Mouse (Mus musculus) brown adipose tissue, adult 24 weeks (tissue): ENCODE measurements around the gene Gm28308. TPM values are rescaled to one million over a fixed set of nuclear protein-coding genes. Genes with fewer than 3 reads are reported as not detected.

Source experiments
- H3K27ac ChIP-seq: fragments of 200-500 bp; replicated peaks from 2 replicates; pipeline ENCODE4 v1.5.1; 2012; ENCODE audit warnings: low read depth, mild to moderate bottlenecking, low read length
- H3K4me1 ChIP-seq: fragments of 200-500 bp; 2 replicates; pipeline ENCODE4 v1.6.1; 2012; ENCODE audit warnings: low read length, mixed read lengths; ENCODE audit not compliant: control insufficient read depth, insufficient read depth, insufficient read length
- H3K4me3 ChIP-seq: fragments of 200-500 bp; 2 replicates; pipeline ENCODE4 v1.5.1; 2012; ENCODE audit warnings: low read depth, mild to moderate bottlenecking, low read length, moderate library complexity; ENCODE audit not compliant: insufficient read depth
- polyA plus RNA-seq: library from polyadenylated mRNA; stranded (reverse); fragments of >200 nt; gene quantifications from 2 replicates; pipeline ENCODE4 v1.2.4, GENCODE M21; 2012; ENCODE audit not compliant: missing spikeins, insufficient read depth, insufficient read length

The Gm28308 gene
- polyA plus RNA-seq: not detected in 2 replicates

DNA sequence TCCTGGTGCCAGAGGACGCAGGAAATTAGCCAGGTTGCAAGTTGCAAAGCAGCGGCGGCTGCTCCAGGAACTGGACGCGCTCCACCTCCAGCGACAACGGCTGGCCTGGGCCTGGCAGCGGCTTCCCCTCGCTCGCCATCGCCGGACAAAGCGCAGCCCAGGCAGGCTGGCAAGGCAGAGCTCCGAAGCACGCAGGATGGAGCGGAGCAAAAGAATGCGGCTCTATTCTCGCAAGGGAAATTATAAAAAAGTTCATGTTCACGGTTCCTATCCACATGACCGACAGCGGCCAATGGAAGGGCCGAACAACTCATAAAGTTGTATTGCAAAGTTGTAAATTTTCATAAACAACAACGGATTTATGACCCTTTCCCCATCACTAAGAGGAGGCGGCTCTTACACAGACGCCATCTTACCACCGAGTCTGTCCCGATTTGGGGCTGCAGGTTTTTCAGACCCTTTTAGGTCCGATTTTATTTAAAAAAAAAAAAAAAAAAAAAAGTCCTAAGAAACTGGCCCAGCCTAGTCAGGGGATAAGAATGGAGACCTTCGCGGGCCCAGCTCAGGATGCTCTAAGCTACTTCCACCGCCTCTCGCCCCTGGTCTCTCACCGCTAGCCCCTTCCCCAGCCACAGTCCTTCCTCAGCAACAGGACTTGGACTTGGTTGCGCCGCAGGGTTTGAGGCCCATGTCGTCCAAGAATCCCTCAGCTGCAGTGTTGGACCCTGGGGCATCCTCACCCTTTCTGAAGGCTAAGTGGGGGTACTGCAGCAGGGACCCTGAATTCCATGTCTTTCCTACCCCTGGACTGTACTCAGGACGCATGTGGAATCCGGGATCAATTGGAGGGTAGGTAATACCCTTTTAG, at the start of gene Gm28308, which contains the start of gene Hoxa3:
TSS of gene Gm28308 (minus strand) at position 221 of the 868 bp plus-strand sequence.
TSS of gene Hoxa3 (minus strand) at position 218 of the 868 bp plus-strand sequence.
- H3K27ac ChIP-seq: peak within 1 kb of the TSS; percentile 85
- H3K4me1 ChIP-seq: peaks cover 7% of the 10 kb centered on the region; the same call in 1 of the 2 replicates
- H3K4me3 ChIP-seq: peak within 1 kb of the TSS; percentile 76

DNA sequence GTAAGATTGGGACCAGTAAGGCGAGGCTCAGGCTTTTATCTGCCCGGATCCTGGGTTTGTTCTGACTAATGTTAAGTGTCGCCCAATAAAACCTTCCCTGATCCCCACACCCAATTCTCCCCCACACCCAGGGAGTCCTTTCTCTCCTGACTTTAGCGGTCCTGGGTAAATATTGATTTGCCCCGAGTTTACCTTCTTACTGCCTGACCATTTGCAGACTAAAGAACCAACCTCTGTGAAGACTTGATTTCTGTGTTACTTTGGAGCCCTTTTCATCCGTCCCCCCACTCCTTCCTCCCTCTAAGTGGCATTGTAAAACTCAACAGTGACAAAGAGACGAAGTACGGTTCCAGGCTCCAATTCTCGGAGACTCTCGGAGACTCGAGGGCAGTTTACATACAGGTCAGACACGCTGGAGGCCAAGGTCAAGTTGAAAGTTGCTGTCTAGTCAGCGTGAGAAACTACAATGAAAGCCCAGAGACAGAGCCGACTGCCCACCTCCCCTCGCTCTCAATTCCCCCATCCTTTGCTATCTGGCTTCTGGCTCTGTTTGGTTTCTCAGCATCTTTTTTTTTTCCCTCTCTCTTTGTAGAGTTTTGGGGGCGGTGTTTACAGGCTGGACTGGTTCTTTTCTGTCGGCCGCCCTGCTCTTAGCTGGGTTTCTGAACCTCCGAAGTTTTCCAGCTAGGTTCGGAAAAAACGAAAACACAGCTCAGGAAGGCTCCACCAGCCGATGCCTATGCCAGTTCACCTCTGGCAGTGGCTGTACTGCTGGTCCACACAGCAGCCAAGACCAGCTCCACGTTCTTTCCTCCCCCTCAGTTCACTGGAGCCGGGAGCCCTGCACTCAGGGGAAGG, 49.6 kb upstream of the Gm28308 start:
- Histone ChIP-seq H3K4me3 (no peak overlapping the region), H3K27ac (no peak overlapping the region), H3K4me1 (no peaks in the 10 kb centered on the region)

- no peak overlapping the region for H3K4me3 ChIP-seq
- H3K4me1 ChIP-seq: no peaks in the 10 kb centered on the region
- H3K27ac ChIP-seq: no peak overlapping the region
Observed at GRCm38 (mm10) chr6:52261751-52262462, 48.8 kb upstream of the Gm28308 start.

DNA sequence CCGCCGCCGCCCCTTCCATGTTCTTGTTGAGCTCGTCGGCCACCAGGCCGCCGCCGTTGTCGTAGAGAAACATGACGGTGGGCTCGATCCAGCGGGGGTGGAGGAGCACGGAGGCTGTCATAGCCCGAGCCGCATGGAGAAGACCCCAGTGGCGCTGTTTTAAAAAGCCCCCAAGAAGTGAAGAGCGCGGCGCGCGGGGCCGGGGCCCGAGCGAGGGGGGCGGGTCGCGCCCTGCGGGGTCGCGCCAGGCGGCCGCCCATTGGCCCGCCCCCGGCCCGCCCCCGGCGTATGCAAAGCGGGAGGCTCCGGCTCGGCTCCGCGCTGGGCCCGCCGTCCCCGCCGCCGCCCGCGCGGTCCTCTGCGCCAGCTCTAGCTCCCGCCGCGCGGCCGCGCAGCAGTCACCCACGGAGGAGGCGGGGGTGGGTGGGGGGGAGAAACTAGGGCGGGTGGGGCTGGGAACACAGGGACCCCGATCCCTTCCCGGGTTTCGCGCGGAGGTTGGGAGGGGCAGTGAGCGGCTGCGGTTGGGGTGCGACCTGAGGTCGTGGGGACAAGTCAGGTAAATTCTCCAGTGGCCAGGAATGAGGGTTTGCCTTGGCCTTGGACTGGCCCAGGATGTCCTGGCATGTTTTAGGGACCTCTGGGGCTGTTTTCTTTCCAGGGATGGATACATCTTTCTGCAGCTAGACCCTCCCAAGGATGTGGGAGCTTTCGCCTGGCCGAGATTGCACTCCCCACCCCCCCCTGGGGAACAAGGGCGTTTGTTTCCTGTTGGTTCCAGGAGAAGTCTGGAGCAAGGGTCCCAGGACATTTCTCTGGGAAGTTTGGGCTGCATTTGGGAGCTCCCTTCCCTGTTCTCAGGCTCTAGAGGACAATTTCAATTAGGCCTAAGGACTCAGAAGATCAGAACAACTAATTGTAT, 47.8 kb upstream of the Gm28308 start, which contains the start of gene Hoxa13:
TSS of gene Hoxa13 (minus strand) at position 227 of the 922 bp plus-strand sequence.
- H3K4me3 ChIP-seq: peak within 1 kb of the TSS; percentile 38

GRCm38 (mm10) chr6:52259811-52260261, 46.7 kb upstream of the Gm28308 start:
- H3K4me3 ChIP-seq: peak overlapping the region; percentile 20; the same call in 1 of the 2 replicates
- no peaks in the 10 kb centered on the region for H3K4me1 ChIP-seq
- H3K27ac ChIP-seq: no peak overlapping the region

More for the DNA sequence above, 47.8 kb upstream of the Gm28308 start, which contains the start of gene Hoxa13:
- Histone ChIP-seq H3K27ac (no peak within 1 kb of the TSS), H3K4me1 (no peaks in the 10 kb centered on the region)

- no peak overlapping the region for H3K4me3 ChIP-seq
- H3K4me1 ChIP-seq: no peaks in the 10 kb centered on the region
- H3K27ac ChIP-seq: no peak overlapping the region
Observed at GRCm38 (mm10) chr6:52259081-52259790, 46.1 kb upstream of the Gm28308 start.

DNA sequence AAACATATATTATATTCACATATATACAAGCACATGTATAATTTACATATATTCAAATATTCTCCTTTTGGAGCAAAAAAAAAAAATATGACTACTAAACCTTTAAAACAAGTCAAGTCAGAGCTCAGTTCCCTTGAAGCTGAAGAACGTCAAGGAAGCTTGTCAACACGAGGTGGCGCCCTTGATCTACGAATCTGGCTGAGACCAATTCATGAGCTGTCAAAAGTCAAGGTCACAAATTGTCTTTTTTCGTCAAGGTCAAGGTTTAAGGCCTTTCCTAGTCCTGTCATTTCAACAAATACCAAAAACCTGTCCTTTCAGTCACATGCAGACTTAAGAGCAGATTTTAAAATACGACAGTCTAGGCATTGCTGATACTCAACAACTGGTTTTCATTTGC, 43.8 kb upstream of the Gm28308 start:
- Histone ChIP-seq H3K27ac (no peak overlapping the region), H3K4me1 (no peaks in the 10 kb centered on the region), H3K4me3 (no peak overlapping the region)

GRCm38 (mm10) chr6:52253511-52254500, 40.7 kb upstream of the Gm28308 start:
- H3K4me3 ChIP-seq: no peak overlapping the region
- no peak overlapping the region for H3K27ac ChIP-seq
- H3K4me1 ChIP-seq: no peaks in the 10 kb centered on the region

DNA sequence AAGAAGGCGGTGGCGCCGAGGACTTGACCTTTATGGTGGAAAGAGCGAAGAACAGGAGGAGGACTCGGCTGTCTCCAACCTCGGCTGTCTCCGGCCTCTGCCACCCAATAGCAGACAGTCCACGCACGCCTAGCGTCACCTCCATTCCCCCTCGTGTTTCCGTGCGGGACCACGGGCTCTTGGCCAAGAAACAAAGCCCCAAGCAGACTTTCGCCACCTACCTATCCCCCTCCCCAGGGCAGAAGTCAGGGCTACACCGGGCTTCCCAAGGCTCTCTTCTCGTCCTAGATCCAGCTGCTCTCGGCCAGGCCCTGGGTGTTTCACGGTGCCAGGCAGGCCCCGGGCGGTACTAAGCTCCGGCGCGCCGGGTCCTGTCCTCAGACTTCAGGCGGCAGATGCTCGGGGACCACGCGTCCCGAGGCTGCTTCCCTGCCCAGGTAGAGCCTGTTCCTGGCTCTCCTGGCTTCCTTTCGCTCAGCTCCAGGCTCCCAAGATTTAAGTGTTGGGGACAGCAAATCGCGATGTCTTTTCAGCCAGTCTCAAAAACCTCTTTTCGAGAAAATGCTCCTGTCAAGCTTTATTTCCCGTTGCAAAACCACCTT, 39.7 kb upstream of the Gm28308 start:
- Histone ChIP-seq H3K4me3 (no peak overlapping the region), H3K27ac (no peak overlapping the region), H3K4me1 (no peaks in the 10 kb centered on the region)

- H3K4me3 ChIP-seq: no peak overlapping the region
- H3K27ac ChIP-seq: no peak overlapping the region
- no peaks in the 10 kb centered on the region for H3K4me1 ChIP-seq
Observed at GRCm38 (mm10) chr6:52252016-52252774, 39.1 kb upstream of the Gm28308 start.

DNA sequence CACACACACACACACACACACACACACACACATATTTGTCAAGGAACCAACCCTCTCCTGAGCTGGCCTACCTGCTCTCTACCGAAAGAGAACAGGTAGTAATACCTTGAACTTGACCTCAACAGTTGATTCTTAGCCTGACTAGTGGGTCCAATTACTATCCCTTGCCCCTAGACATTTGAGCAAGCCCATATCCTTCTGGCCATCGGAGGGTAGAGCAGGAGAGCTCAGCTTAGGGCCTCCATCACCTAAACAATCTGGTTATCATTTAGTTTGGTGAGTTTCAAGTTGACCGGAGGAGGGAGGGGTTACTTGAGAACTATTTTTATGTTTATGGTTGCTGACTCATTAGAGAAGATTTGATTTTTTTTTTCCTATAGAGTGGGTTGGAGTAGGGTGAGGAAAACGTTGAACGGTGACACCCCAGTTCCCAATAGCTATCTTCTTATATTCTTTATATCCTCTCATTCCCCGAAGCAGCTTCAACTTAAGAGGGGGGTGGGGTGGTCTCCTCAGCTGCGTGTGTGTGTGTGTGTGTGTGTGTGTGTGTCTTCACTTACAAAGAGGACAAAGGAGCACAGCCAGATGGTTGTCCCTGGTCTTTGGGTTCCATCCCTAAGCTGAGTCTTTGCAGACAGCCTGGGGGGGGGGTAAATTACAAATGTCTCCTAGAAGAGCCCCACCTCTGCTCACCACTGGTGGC, 38.2 kb upstream of the Gm28308 start:
- Histone ChIP-seq H3K27ac (no peak overlapping the region), H3K4me1 (no peaks in the 10 kb centered on the region), H3K4me3 (no peak overlapping the region)
